Mouse (Mus musculus): Measurements from ENCODE around the gene Lysmd3. TPM values are rescaled to one million over a fixed set of nuclear protein-coding genes. Genes with fewer than 3 reads are reported as not detected.

Lysmd3 gene
- polyA plus RNA-seq, 1 experiment from 2014 or later, result 20.4 TPM

DNA sequence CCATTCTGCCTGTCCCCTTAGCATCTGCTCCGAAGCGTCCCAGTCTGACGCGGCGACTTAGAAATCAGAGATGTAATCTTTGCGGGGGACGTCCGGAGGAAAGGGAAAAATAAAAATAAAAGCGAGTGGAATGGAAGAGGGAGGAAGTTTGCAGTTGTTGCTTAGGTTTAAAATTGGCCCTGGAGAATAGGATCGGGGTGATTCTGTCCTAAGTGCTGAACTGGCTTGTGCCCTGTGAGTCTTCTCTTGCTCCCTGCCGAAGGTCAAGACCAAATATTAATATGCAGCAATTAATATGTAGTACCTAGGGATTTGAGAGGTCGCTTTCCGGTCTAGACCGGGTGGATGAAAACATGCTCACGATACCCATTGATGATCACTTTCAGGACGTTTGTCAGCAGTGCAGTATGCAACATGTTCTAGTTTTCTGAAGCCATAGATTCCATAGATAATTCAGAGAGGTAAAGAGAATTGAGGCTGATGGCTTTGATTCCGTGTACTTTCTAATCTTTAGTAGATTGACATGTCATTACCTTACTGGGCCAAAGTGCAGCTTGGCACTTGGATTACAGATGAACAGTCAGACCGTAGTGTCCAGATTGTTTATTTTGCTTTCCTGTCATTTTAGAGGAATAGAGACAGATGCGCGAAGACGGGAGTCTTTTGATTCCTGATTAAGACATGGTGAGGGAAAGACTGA, 740 bp downstream of the Lysmd3 start:
- Histone ChIP-seq H3K4me2 (ENCODE audit: low read depth, low read length) (peak overlapping the region; percentile 81), H3K27me3 (ENCODE audit: control insufficient read depth, insufficient read depth, low read length) (no peaks in the 10 kb centered on the region), H3K36me3 (ENCODE audit: control insufficient read depth, insufficient read depth) (0 out of 2 replicates have a peak, but pooled peaks cover 2% of the 10 kb centered on the region), H3K4me3 (ENCODE audit: low read length) (peak overlapping the region; percentile 74), H3K4me1 (ENCODE audit: control insufficient read depth, insufficient read depth, low read length) (peaks cover 17% of the 10 kb centered on the region), H3K9ac (ENCODE audit: low read length) (peak overlapping the region; percentile 89), H3K9me3 (replicated peaks; ENCODE audit: control insufficient read depth, low read length) (no peaks in the 10 kb centered on the region), H3K27ac (ENCODE audit: low read length) (peak overlapping the region; percentile 92)
- 6% methylated on average over 21 of the region's 21 CpGs for WGBS
- ATAC-seq (replicated peaks; ENCODE audit: extremely low read depth, insufficient read depth, low FRiP score), result peak; percentile 1; the same call in 1 of the 2 replicates

DNA sequence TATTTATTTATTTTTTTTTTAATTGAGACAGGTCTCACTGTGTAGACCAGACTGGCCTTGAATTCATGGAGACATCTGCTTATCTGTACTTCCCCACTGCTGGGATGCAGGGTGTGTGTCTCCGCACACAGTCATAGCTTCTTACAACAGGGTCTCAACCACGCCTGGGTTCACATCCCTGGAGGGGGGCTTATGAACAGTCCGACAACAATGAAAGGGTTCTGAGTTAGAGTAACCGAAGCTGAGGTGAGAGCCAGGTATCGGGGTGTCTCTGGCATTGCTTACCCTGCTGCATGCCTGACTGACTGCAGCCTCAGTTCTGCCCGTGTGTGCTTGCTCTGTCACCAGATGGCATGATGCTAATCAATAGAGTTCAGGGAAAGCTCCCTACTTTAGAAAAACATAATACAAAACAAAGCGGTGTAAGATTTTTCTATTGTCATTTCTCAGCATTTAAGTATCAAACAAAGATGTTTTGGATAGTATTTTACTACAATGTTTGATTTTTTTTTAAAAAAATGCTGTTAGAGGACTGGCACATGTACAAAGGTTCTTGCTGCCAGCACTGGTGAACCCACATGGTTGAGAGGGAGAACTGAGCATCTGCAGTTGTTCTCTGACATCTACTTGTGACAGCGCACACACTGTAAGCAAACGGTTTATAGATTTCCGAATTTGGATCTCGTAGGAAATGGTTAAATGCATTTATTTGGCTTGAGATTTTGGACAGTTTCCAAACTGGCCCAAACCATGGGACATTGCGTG, 6.3 kb downstream of the Lysmd3 start:
- 85% methylated on average over 12 of the region's 12 CpGs for WGBS
- H3K4me1 ChIP-seq (ENCODE audit: control insufficient read depth, insufficient read depth, low read length), result peaks cover 6% of the 10 kb centered on the region
- no peak overlapping the region for H3K4me2 ChIP-seq (ENCODE audit: low read depth, low read length)
- no peaks in the 10 kb centered on the region for H3K9me3 ChIP-seq (replicated peaks; ENCODE audit: control insufficient read depth, low read length)
- H3K9ac ChIP-seq (ENCODE audit: low read length), result no peak overlapping the region
- H3K27ac ChIP-seq (ENCODE audit: low read length), result no peak overlapping the region
- H3K27me3 ChIP-seq (ENCODE audit: control insufficient read depth, insufficient read depth, low read length), result no peaks in the 10 kb centered on the region
- no peak for ATAC-seq (replicated peaks; ENCODE audit: extremely low read depth, insufficient read depth, low FRiP score)
- no peak overlapping the region for H3K4me3 ChIP-seq (ENCODE audit: low read length)
- H3K36me3 ChIP-seq (ENCODE audit: control insufficient read depth, insufficient read depth), result peaks cover 29% of the 10 kb centered on the region

DNA sequence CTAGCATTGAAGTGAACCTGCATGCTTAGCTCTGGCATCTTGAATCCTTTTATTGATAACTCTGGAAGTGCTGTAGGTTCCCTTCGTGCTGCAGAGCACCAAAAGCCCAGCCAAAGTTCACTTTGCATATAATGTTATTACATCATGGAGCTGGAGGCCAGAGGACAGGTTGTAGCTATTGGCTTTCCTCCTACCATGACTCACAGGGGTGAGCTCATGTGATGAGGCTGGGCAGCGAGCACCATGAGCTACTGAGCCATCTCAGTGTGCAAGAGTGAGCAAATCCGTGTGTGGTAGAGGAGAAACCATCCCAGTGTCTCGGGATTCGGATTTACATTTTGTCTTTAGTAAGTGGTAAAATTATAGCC, 6.9 kb downstream of the Lysmd3 start:
- no peaks in the 10 kb centered on the region for H3K9me3 ChIP-seq (replicated peaks; ENCODE audit: control insufficient read depth, low read length)
- peaks cover 1% of the 10 kb centered on the region; the same call in 1 of the 2 replicates for H3K4me1 ChIP-seq (ENCODE audit: control insufficient read depth, insufficient read depth, low read length)
- H3K27me3 ChIP-seq (ENCODE audit: control insufficient read depth, insufficient read depth, low read length), result no peaks in the 10 kb centered on the region
- H3K36me3 ChIP-seq (ENCODE audit: control insufficient read depth, insufficient read depth), result peaks cover 32% of the 10 kb centered on the region
- H3K9ac ChIP-seq (ENCODE audit: low read length), result no peak overlapping the region
- H3K4me3 ChIP-seq (ENCODE audit: low read length), result no peak overlapping the region
- WGBS, result 79% methylated on average over 5 of the region's 5 CpGs
- no peak overlapping the region for H3K4me2 ChIP-seq (ENCODE audit: low read depth, low read length)
- H3K27ac ChIP-seq (ENCODE audit: low read length), result no peak overlapping the region
- ATAC-seq (replicated peaks; ENCODE audit: extremely low read depth, insufficient read depth, low FRiP score), result no peak

DNA sequence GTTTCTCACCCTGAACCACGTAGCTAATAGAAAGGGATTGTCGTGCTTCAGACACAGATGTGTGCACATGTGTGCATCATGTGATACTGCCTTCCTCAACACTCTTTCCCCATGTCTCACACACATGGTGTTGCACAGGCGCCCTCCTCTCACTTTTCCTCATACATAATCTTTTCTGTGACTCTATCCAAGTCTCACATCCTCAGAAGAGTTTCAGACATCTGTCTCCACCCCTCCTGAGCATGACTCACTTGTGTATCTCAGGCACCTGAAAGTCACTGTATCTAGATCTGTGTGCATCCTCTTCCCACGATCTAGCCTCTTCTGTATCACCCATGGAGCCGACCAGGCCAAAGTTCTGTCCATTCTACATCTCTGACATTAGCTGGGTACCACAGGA, 10.2 kb downstream of the Lysmd3 start:
- no peak overlapping the region for H3K4me3 ChIP-seq (ENCODE audit: low read length)
- no peak overlapping the region for H3K27ac ChIP-seq (ENCODE audit: low read length)
- no peak overlapping the region for H3K4me2 ChIP-seq (ENCODE audit: low read depth, low read length)
- no peaks in the 10 kb centered on the region for H3K4me1 ChIP-seq (ENCODE audit: control insufficient read depth, insufficient read depth, low read length)
- peaks cover 35% of the 10 kb centered on the region for H3K36me3 ChIP-seq (ENCODE audit: control insufficient read depth, insufficient read depth)
- no peak for ATAC-seq (replicated peaks; ENCODE audit: extremely low read depth, insufficient read depth, low FRiP score)
- 80% methylated on average over 5 of the region's 5 CpGs for WGBS
- no peak overlapping the region for H3K9ac ChIP-seq (ENCODE audit: low read length)
- H3K27me3 ChIP-seq (ENCODE audit: control insufficient read depth, insufficient read depth, low read length), result no peaks in the 10 kb centered on the region
- no peaks in the 10 kb centered on the region for H3K9me3 ChIP-seq (replicated peaks; ENCODE audit: control insufficient read depth, low read length)

DNA sequence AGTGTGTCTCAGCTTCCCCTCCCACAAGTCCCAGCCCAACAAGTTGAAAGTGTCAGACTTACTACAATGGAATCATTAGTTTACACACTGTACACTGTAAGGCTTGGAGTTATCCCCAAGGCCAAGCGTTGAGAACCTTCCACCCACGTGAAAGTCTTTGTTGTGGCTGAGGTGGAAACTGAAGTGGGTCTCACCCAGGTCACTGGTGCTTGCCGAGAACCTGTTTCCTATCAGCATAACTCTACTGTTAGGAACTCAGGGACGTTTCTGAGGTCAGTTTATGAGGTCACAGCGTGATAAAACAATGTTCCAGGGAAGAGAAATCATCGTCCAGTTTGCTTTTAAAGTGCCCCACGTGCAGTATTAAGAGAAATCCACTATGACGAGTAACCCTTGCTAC, 17.9 kb downstream of the Lysmd3 start:
- no peak for ATAC-seq (replicated peaks; ENCODE audit: extremely low read depth, insufficient read depth, low FRiP score)
- WGBS, result 72% methylated on average over 8 of the region's 8 CpGs
- Histone ChIP-seq H3K4me3 (ENCODE audit: low read length) (no peak overlapping the region), H3K4me1 (ENCODE audit: control insufficient read depth, insufficient read depth, low read length) (no peaks in the 10 kb centered on the region), H3K9me3 (replicated peaks; ENCODE audit: control insufficient read depth, low read length) (no peaks in the 10 kb centered on the region), H3K27ac (ENCODE audit: low read length) (no peak overlapping the region), H3K9ac (ENCODE audit: low read length) (no peak overlapping the region), H3K27me3 (ENCODE audit: control insufficient read depth, insufficient read depth, low read length) (no peaks in the 10 kb centered on the region), H3K4me2 (ENCODE audit: low read depth, low read length) (no peak overlapping the region), H3K36me3 (ENCODE audit: control insufficient read depth, insufficient read depth) (peaks cover 20% of the 10 kb centered on the region)

DNA sequence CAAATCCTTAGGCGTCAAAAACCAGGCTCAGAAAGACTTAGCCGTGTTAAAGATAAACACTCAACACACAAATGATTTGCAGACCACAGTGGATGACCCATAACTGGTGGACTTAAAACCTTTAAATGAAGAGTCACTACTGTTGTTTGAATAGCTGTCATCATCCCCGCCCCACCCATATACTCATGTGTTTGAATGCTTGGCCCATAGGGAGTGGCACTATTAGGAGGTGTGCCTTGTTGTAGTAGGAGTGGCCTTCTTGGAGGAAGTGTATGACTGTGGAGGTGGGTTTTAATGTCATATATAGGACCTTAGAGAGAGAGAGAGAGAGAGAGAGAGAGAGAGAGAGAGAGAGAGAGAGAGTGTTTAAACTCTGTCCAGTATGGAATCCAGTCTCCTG, 25.6 kb downstream of the Lysmd3 start:
- no peaks in the 10 kb centered on the region for H3K9me3 ChIP-seq (replicated peaks; ENCODE audit: control insufficient read depth, low read length)
- no peak overlapping the region for H3K4me3 ChIP-seq (ENCODE audit: low read length)
- 89% methylated on average over 3 of the region's 3 CpGs for WGBS
- H3K27ac ChIP-seq (ENCODE audit: low read length), result no peak overlapping the region
- H3K27me3 ChIP-seq (ENCODE audit: control insufficient read depth, insufficient read depth, low read length), result no peaks in the 10 kb centered on the region
- H3K4me1 ChIP-seq (ENCODE audit: control insufficient read depth, insufficient read depth, low read length), result no peaks in the 10 kb centered on the region
- no peak for ATAC-seq (replicated peaks; ENCODE audit: extremely low read depth, insufficient read depth, low FRiP score)
- H3K4me2 ChIP-seq (ENCODE audit: low read depth, low read length), result no peak overlapping the region
- H3K36me3 ChIP-seq (ENCODE audit: control insufficient read depth, insufficient read depth), result peaks cover 10% of the 10 kb centered on the region; the same call in 1 of the 2 replicates
- H3K9ac ChIP-seq (ENCODE audit: low read length), result no peak overlapping the region

DNA sequence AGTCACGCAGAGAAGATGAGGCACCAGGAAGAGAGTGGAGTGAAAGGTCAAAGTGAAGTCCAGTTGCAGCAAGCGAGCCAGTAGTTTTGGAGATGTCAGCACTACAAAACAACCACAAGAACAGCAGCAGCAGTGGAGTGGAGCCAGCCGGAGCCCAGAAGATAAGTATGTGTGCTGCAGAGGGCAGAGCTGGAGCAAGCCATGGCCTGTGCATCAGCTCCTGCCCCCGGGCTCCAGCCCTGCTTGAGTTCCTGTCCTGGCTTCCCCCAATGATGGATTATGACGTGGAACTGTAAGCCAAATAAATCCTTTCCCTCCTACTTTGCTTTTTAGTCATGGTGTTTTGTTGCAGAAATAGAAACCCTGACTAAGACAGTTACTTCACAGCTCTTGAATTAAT, 26.8 kb downstream of the Lysmd3 start:
- Histone ChIP-seq H3K4me2 (ENCODE audit: low read depth, low read length) (no peak overlapping the region), H3K9me3 (replicated peaks; ENCODE audit: control insufficient read depth, low read length) (no peaks in the 10 kb centered on the region), H3K27me3 (ENCODE audit: control insufficient read depth, insufficient read depth, low read length) (no peaks in the 10 kb centered on the region), H3K4me3 (ENCODE audit: low read length) (no peak overlapping the region), H3K9ac (ENCODE audit: low read length) (no peak overlapping the region), H3K36me3 (ENCODE audit: control insufficient read depth, insufficient read depth) (peaks cover 10% of the 10 kb centered on the region; the same call in 1 of the 2 replicates), H3K27ac (ENCODE audit: low read length) (no peak overlapping the region), H3K4me1 (ENCODE audit: control insufficient read depth, insufficient read depth, low read length) (no peaks in the 10 kb centered on the region)
- no peak for ATAC-seq (replicated peaks; ENCODE audit: extremely low read depth, insufficient read depth, low FRiP score)
- WGBS, result 64% methylated on average over 5 of the region's 5 CpGs

DNA sequence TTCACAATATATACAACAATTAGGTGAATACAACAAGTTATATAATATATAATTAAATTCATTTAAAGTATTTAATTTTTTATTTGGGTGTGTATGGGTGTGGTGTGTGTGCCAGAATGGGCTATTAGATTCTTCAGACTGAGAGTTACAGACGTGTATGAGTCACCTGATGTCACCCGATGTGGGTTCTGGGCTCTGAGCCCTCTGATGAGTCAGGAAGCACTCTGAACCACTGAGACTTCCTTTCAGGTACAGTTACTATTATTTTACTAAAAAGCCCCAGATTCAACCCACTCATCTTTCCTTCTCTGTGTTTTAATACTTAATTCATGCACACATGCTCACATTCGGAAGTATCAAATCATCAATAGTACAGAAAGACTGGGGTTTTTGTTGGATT, 27.4 kb downstream of the Lysmd3 start:
- Histone ChIP-seq H3K36me3 (ENCODE audit: control insufficient read depth, insufficient read depth) (peaks cover 10% of the 10 kb centered on the region; the same call in 1 of the 2 replicates), H3K4me3 (ENCODE audit: low read length) (no peak overlapping the region), H3K27me3 (ENCODE audit: control insufficient read depth, insufficient read depth, low read length) (no peaks in the 10 kb centered on the region), H3K4me2 (ENCODE audit: low read depth, low read length) (no peak overlapping the region), H3K9ac (ENCODE audit: low read length) (no peak overlapping the region), H3K9me3 (replicated peaks; ENCODE audit: control insufficient read depth, low read length) (no peaks in the 10 kb centered on the region), H3K4me1 (ENCODE audit: control insufficient read depth, insufficient read depth, low read length) (peaks cover 3% of the 10 kb centered on the region), H3K27ac (ENCODE audit: low read length) (no peak overlapping the region)
- no peak for ATAC-seq (replicated peaks; ENCODE audit: extremely low read depth, insufficient read depth, low FRiP score)
- 87% methylated on average over 3 of the region's 3 CpGs for WGBS

DNA sequence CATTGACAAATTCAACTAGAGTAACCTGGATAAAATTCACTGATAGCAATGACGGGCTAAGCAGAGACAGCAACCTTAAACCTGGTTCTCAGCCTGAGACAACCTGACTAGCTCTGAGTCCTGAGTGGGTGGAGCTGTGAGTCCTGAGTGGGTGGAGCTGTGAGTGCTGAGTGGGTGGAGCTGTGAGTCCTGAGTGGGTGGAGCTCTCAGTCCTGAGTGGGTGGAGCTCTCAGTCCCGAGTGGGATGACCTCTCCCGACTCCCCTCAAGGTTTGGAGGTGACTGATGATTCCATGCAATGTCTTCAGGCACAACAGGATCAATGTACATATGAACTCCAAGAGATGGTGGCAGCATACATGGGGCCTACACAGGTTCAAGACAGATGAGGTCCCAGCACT, 32.1 kb downstream of the Lysmd3 start:
- Histone ChIP-seq H3K9me3 (replicated peaks; ENCODE audit: control insufficient read depth, low read length) (no peaks in the 10 kb centered on the region), H3K4me3 (ENCODE audit: low read length) (no peak overlapping the region), H3K4me1 (ENCODE audit: control insufficient read depth, insufficient read depth, low read length) (peaks cover 14% of the 10 kb centered on the region), H3K27ac (ENCODE audit: low read length) (no peak overlapping the region), H3K4me2 (ENCODE audit: low read depth, low read length) (no peak overlapping the region), H3K36me3 (ENCODE audit: control insufficient read depth, insufficient read depth) (peaks cover 4% of the 10 kb centered on the region; the same call in 1 of the 2 replicates), H3K9ac (ENCODE audit: low read length) (no peak overlapping the region), H3K27me3 (ENCODE audit: control insufficient read depth, insufficient read depth, low read length) (no peaks in the 10 kb centered on the region)
- no peak for ATAC-seq (replicated peaks; ENCODE audit: extremely low read depth, insufficient read depth, low FRiP score)
- WGBS, result 90% methylated on average over 3 of the region's 3 CpGs
